Mouse (Mus musculus) heart, adult 2 months (tissue): ENCODE data around the gene Rnf150.

Experiments
- CTCF ChIP-seq: fragments of 200-600 bp; IDR thresholded peaks from 2 replicates; pipeline ENCODE4 v1.8.1; 2022; ENCODE audit warnings: antibody characterized with exemption, mild to moderate bottlenecking, moderate library complexity
- EP300 ChIP-seq: fragments of 200-500 bp; IDR thresholded peaks from 2 replicates; pipeline ENCODE4 v1.6.1; 2011; ENCODE audit warnings: low read depth, low read length, control low read depth; ENCODE audit not compliant: insufficient read depth

DNA sequence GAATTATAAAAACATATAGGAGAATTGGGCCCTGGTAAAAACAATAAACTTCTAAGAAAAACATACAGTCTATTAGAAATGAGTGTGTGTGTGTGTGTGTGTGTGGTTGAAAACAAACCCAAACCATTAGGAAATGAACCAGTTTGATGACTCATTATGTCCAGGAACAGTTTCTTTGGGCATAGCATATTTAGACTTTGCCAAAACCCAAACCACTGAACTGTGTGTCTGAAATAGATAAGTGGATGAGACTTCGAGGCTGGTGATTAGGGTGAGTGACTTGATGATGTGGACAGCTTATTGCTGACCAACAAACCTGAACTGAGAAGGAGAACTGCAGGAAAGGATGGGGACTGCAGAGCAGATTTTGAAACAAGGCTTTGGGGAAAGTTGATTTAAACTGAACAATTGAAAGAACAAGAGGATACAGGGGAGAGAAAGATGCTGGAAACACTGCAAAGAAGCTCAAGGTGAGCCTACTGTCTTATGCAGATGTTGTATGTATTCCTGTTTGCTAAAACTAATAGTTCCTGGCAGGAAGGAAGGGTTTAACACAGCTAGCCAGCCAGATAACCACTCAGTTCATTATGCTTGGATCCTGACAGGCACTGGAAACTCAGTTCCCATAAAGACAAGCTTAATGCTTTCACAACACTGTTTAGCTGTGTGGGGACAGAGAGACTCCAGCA, 53.8 kb downstream of the Rnf150 start:
- TF ChIP-seq CTCF (no peak), EP300 (no peak)
